Mouse (Mus musculus): ENCODE data around the gene Klhl9. TPM values are rescaled to one million over a fixed set of nuclear protein-coding genes. Genes with fewer than 3 reads are reported as not detected.

The Klhl9 gene
- polyA plus RNA-seq, 1 experiment from 2014 or later, result 91.8 TPM

Other genes with a start within 250 kb of the Klhl9 start
- gene Ifnb1, start 199.7 kb downstream of the Klhl9 start, polyA plus RNA-seq (2015; fragmentation: Nextera tagmentation; extraction: Ambion mirVana), result not detected in 2 replicates
- gene Ifna15, start 164.2 kb downstream of the Klhl9 start, polyA plus RNA-seq (2015; fragmentation: Nextera tagmentation; extraction: Ambion mirVana), result not detected in 2 replicates
- gene Ifna14, start 150.7 kb downstream of the Klhl9 start, polyA plus RNA-seq (2015; fragmentation: Nextera tagmentation; extraction: Ambion mirVana), result not detected in 2 replicates
- not detected in 2 replicates for gene Ifna9, start 130.1 kb downstream of the Klhl9 start, polyA plus RNA-seq (2015; fragmentation: Nextera tagmentation; extraction: Ambion mirVana)
- not detected in 2 replicates for gene Ifna12, start 119.1 kb downstream of the Klhl9 start, polyA plus RNA-seq (2015; fragmentation: Nextera tagmentation; extraction: Ambion mirVana)
- gene C87499, start 88.1 kb downstream of the Klhl9 start, polyA plus RNA-seq (2015; fragmentation: Nextera tagmentation; extraction: Ambion mirVana), result not detected in 2 replicates
- gene Ifna13, start 78.0 kb downstream of the Klhl9 start, polyA plus RNA-seq (2015; fragmentation: Nextera tagmentation; extraction: Ambion mirVana), result not detected in 2 replicates
- not detected in 2 replicates for gene Ifna16, start 45.5 kb downstream of the Klhl9 start, polyA plus RNA-seq (2015; fragmentation: Nextera tagmentation; extraction: Ambion mirVana)
- not detected in 2 replicates for gene Ifna2, start 38.6 kb downstream of the Klhl9 start, polyA plus RNA-seq (2015; fragmentation: Nextera tagmentation; extraction: Ambion mirVana)
- gene Ifnab, start 31.1 kb downstream of the Klhl9 start, polyA plus RNA-seq (2015; fragmentation: Nextera tagmentation; extraction: Ambion mirVana), result not detected in 2 replicates
- gene Gm26566, start 660 bp downstream of the Klhl9 start, polyA plus RNA-seq (2015; fragmentation: Nextera tagmentation; extraction: Ambion mirVana), result 0.82 and 1.2 TPM in 2 replicates
- gene Gm13271, start 32.4 kb upstream of the Klhl9 start, polyA plus RNA-seq (2015; fragmentation: Nextera tagmentation; extraction: Ambion mirVana), result not detected in 2 replicates
- 0.31 TPM in 1 of 2 replicates, not detected in the other for gene Gm13283, start 37.7 kb upstream of the Klhl9 start, polyA plus RNA-seq (2015; fragmentation: Nextera tagmentation; extraction: Ambion mirVana)
- gene Gm13290, start 51.4 kb upstream of the Klhl9 start, polyA plus RNA-seq (2015; fragmentation: Nextera tagmentation; extraction: Ambion mirVana), result 0.38 and 0.49 TPM in 2 replicates
- gene Gm13289, start 54.5 kb upstream of the Klhl9 start, polyA plus RNA-seq (2015; fragmentation: Nextera tagmentation; extraction: Ambion mirVana), result not detected in 2 replicates
- not detected in 2 replicates for gene Gm13272, start 57.4 kb upstream of the Klhl9 start, polyA plus RNA-seq (2015; fragmentation: Nextera tagmentation; extraction: Ambion mirVana)
- 0.34 TPM in 1 of 2 replicates, not detected in the other for gene Ifnz, start 59.7 kb upstream of the Klhl9 start, polyA plus RNA-seq (2015; fragmentation: Nextera tagmentation; extraction: Ambion mirVana)
- 0.36 and 1.2 TPM in 2 replicates for gene Gm13276, start 63.2 kb upstream of the Klhl9 start, polyA plus RNA-seq (2015; fragmentation: Nextera tagmentation; extraction: Ambion mirVana)
- gene Gm13277, start 66.2 kb upstream of the Klhl9 start, polyA plus RNA-seq (2015; fragmentation: Nextera tagmentation; extraction: Ambion mirVana), result not detected in 2 replicates
- not detected in 2 replicates for gene Gm13278, start 69.1 kb upstream of the Klhl9 start, polyA plus RNA-seq (2015; fragmentation: Nextera tagmentation; extraction: Ambion mirVana)
- gene Gm13275, start 72.0 kb upstream of the Klhl9 start, polyA plus RNA-seq (2015; fragmentation: Nextera tagmentation; extraction: Ambion mirVana), result not detected in 2 replicates
- gene Gm13279, start 74.9 kb upstream of the Klhl9 start, polyA plus RNA-seq (2015; fragmentation: Nextera tagmentation; extraction: Ambion mirVana), result not detected in 2 replicates
- gene Gm13285, start 77.2 kb upstream of the Klhl9 start, polyA plus RNA-seq (2015; fragmentation: Nextera tagmentation; extraction: Ambion mirVana), result 1.5 and 1.8 TPM in 2 replicates
- gene Gm13287, start 80.8 kb upstream of the Klhl9 start, polyA plus RNA-seq (2015; fragmentation: Nextera tagmentation; extraction: Ambion mirVana), result not detected in 2 replicates
- not detected in 2 replicates for gene Gm13288, start 83.1 kb upstream of the Klhl9 start, polyA plus RNA-seq (2015; fragmentation: Nextera tagmentation; extraction: Ambion mirVana)
- not detected in 2 replicates for gene Ifna7, start 93.8 kb upstream of the Klhl9 start, polyA plus RNA-seq (2015; fragmentation: Nextera tagmentation; extraction: Ambion mirVana)
- gene Ifna11, start 97.5 kb upstream of the Klhl9 start, polyA plus RNA-seq (2015; fragmentation: Nextera tagmentation; extraction: Ambion mirVana), result not detected in 2 replicates
- not detected in 2 replicates for gene Ifna6, start 105.0 kb upstream of the Klhl9 start, polyA plus RNA-seq (2015; fragmentation: Nextera tagmentation; extraction: Ambion mirVana)
- not detected in 2 replicates for gene Ifna5, start 113.1 kb upstream of the Klhl9 start, polyA plus RNA-seq (2015; fragmentation: Nextera tagmentation; extraction: Ambion mirVana)
- not detected in 2 replicates for gene Ifna4, start 119.4 kb upstream of the Klhl9 start, polyA plus RNA-seq (2015; fragmentation: Nextera tagmentation; extraction: Ambion mirVana)
- gene Ifna1, start 127.6 kb upstream of the Klhl9 start, polyA plus RNA-seq (2015; fragmentation: Nextera tagmentation; extraction: Ambion mirVana), result not detected in 2 replicates
- not detected in 2 replicates for gene Ifne, start 157.7 kb upstream of the Klhl9 start, polyA plus RNA-seq (2015; fragmentation: Nextera tagmentation; extraction: Ambion mirVana)

Measured in lung, embryonic 16.5 days (tissue).